In the genomic region with DNA sequence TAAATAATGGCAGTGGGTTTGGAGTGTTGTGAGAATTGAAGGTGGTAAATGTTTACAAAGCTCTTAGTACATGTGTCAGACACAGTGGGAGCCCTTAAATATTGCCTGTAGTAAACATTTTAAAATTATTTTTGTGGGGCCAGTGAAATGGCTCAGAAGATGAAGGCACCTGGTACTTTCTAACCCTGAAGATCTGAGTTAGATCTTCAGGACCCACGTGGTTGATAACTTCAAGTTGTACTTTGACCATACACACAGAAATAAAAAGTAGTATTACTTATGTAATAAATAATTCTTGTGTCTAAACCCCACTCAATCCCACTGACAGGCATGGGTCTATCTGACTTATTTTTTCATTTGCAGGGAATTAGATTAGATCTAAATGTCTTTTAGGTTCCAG, we compare ENCODE assay signal across 14 mouse cellular contexts.
"Had no signal": no experiment of that assay in that cellular context is flagged by ENCODE, and none has a peak within 500 bp of the region (broad histone marks: within the 10 kb centered on the region; RNA-seq: fewer than 3 reads in every experiment).

No protein-coding gene starts in this region.

- H3K9ac ChIP-seq: kidney, embryonic 15.5 days; lung, embryonic 15.5 days; midbrain, embryonic 12.5 days; neural tube, embryonic 13.5 days; stomach, embryonic 15.5 days had no signal

- H3K4me3 ChIP-seq: kidney, embryonic 15.5 days; limb, embryonic 10.5 days; lung, embryonic 15.5 days; midbrain, embryonic 12.5 days; neural tube, embryonic 13.5 days; stomach, embryonic 15.5 days had no signal

- H3K27ac ChIP-seq: kidney, embryonic 15.5 days; limb, embryonic 10.5 days; lung, embryonic 15.5 days; midbrain, embryonic 12.5 days; neural tube, embryonic 13.5 days; stomach, embryonic 15.5 days had no signal

- H3K4me2 ChIP-seq: kidney, embryonic 15.5 days; lung, embryonic 15.5 days; midbrain, embryonic 12.5 days; neural tube, embryonic 13.5 days; stomach, embryonic 15.5 days had no signal

- H3K27me3 ChIP-seq: kidney, embryonic 15.5 days; lung, embryonic 15.5 days; midbrain, embryonic 12.5 days; neural tube, embryonic 13.5 days; stomach, embryonic 15.5 days had no signal

- ATAC-seq: midbrain, embryonic 16.5 days had no signal

- H3K36me3 ChIP-seq: kidney, embryonic 15.5 days; limb, embryonic 10.5 days; lung, embryonic 15.5 days; midbrain, embryonic 12.5 days; neural tube, embryonic 13.5 days; stomach, embryonic 15.5 days had no signal

- DNase-seq: kidney, adult 2 months; kidney, postnatal 14 days; lung, postnatal 14 days; retina, postnatal 1 day; right cerebral cortex, postnatal 4 days; thymus, adult 2 months; thymus, postnatal 36 days had no signal

- H3K9me3 ChIP-seq: kidney, embryonic 15.5 days; limb, embryonic 10.5 days; lung, embryonic 15.5 days; midbrain, embryonic 12.5 days; neural tube, embryonic 13.5 days; stomach, embryonic 15.5 days had no signal
